Mouse (Mus musculus) forebrain, postnatal 0 days (tissue): Measurements from ENCODE around the gene Ift140. TPM values are rescaled to one million over a fixed set of nuclear protein-coding genes. Genes with fewer than 3 reads are reported as not detected.

Source experiments
- ATAC-seq: fragments of 200-750 bp; cut with Nextera tagmentation; 2 replicates; pipeline ENCODE4 v1.8.0; 2017; ENCODE audit warnings: mild to moderate bottlenecking, moderate library complexity
- DNase-seq: peaks from one replicate; pipeline ENCODE4 v3.0.0-alpha.2; 2015
- H3K27ac ChIP-seq: fragments of 300-500 bp; sonication (generic); 2 replicates; pipeline ENCODE4 v1.5.1; 2014; ENCODE audit warnings: low read depth, mild to moderate bottlenecking, antibody characterized with exemption, low read length, moderate library complexity, mixed read lengths
- H3K27me3 ChIP-seq: fragments of 300-500 bp; sonication (generic); 2 replicates; pipeline ENCODE4 v1.6.1; 2014; ENCODE audit warnings: mild to moderate bottlenecking, low read length, mixed read lengths; ENCODE audit not compliant: insufficient read depth
- H3K36me3 ChIP-seq: fragments of 300-500 bp; sonication (generic); 2 replicates; pipeline ENCODE4 v1.6.1; 2014; ENCODE audit warnings: mild to moderate bottlenecking, moderate library complexity; ENCODE audit not compliant: insufficient read depth
- H3K4me1 ChIP-seq: fragments of 300-500 bp; sonication (generic); 2 replicates; pipeline ENCODE4 v1.6.1; 2014; ENCODE audit warnings: antibody characterized with exemption; ENCODE audit not compliant: insufficient read depth
- H3K4me2 ChIP-seq: fragments of 300-500 bp; sonication (generic); 2 replicates; pipeline ENCODE4 v1.6.1; 2014; ENCODE audit warnings: low read depth, mild to moderate bottlenecking, moderate library complexity
- H3K4me3 ChIP-seq: fragments of 300-500 bp; sonication (generic); 2 replicates; pipeline ENCODE4 v1.5.1; 2014; ENCODE audit warnings: low read depth, low read length, mixed read lengths
- H3K9ac ChIP-seq: fragments of 300-500 bp; sonication (generic); 2 replicates; pipeline ENCODE4 v1.6.1; 2014; ENCODE audit warnings: mild to moderate bottlenecking
- H3K9me3 ChIP-seq: fragments of 300-500 bp; sonication (generic); 2 replicates; pipeline ENCODE4 v1.6.1; 2016; ENCODE audit warnings: low read length
- CTCF ChIP-seq: sonication (generic); IDR thresholded peaks from 2 replicates; pipeline ENCODE4 v1.5.1; 2016; ENCODE audit warnings: antibody characterized with exemption, control low read depth, low read depth
- WGBS: fragments of 180-500 bp; shearing (Covaris S2); extraction: QIAGEN DNeasy Blood & Tissue Kit; methylation state at CpG from one replicate; pipeline ENCODE4 v1.1.7; 2014; 5-methylcytosine and 5-hydroxymethylcytosine counted together
- polyA plus RNA-seq: library from polyadenylated mRNA; unstranded; fragments of >200 nt; fragmentation: Nextera tagmentation; extraction: Ambion mirVana; gene quantifications from 2 replicates; pipeline ENCODE4 v1.2.1, GENCODE M21; 2015
- total RNA-seq: library from RNA; depleted of rRNA; stranded (reverse); fragments of >200 nt; gene quantifications from 2 replicates; pipeline ENCODE4 v1.2.3, GENCODE M21; 2014

The Ift140 gene
- total and polyA plus RNA-seq, 2 experiments from 2014 or later, result 15.2 to 31.8 TPM

DNA sequence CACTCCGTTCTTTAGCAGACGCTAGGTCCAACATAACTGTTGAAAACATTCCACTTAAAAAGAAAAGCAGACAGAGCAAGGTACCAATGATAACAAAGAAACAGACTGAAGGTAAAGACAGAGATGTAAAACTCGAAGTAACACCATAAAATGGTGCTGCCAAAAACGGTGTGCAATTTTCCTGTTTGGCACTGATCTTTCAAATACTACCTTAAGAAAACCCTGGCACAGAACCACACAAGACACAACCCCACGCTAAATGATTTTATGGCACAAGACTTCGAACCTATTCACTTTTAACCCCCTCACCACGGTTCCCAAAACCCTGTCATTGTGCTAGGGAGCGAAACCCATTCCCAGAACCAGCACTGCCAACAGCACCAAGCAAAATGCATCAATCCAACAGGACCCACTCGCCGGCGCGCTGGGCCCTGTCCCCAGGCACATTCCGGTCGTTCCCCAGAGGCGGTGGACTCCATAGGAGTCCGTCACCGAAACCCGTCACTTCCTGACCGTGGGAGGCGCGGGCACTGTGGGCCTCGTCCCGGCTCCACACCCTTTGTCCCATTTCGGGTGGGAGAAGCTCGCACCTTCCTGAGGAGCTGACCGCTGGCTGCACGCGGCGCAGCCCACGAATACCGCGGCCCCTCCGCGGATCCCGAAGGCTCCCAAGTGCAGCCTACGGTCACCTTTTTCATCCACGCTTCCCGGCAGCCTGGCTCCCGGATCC, 879 bp upstream of the Ift140 start:
- Histone ChIP-seq H3K27me3 (no peaks in the 10 kb centered on the region), H3K27ac (peak overlapping the region; percentile 86), H3K9me3 (no peaks in the 10 kb centered on the region), H3K9ac (peak overlapping the region; percentile 83), H3K4me3 (peak overlapping the region; percentile 92), H3K36me3 (peaks cover 26% of the 10 kb centered on the region), H3K4me2 (peak overlapping the region; percentile 98), H3K4me1 (peaks cover 10% of the 10 kb centered on the region)
- TF ChIP-seq CTCF, result no peak
- DNase-seq (peak; percentile 22), ATAC-seq (no peak; the same call in 1 of the 2 replicates)
- under 1% methylated on average over 39 of the region's 39 CpGs for WGBS

DNA sequence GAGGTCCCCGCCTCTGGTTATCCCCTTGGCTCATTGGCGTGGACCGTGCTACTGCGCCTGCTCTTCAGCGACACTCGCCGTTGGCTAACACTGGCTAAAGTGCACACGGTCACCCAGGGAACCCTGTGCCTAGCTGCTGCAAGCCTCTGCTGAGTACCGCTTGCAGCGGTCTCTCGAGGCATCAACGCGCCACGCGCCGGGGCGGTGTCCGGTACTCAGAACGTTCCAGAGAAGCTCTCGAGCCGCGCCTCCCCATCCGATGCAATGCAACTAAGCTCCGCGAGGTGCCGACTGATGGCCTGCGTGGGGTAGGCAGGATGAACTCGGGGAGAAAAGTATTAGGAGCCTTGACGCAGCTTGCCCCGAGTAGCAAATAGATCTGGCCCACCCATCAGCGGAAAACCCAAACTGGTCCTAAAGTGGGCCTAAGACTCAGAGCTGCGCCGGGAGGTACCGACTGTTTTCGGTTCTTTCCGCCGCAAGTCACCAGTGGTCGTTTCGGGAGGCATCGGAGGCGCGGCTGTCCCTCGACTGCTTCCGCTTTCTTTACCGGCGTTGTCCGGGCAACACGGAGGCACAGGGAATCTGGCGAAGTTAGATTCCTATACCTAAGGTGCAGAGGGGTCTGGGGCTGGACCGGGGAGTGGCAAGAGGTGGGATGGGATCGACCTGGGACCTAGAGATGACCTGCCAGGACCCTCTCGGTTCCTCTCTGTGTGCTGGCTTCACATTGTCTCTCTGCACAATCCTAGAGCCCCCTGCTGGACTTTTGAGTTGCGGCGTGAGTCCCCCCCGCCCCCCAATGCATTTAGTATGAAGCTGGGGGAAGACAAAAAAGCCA, 627 bp downstream of the Ift140 start:
- Histone ChIP-seq H3K4me1 (peaks cover 10% of the 10 kb centered on the region), H3K36me3 (peaks cover 13% of the 10 kb centered on the region), H3K9me3 (no peaks in the 10 kb centered on the region), H3K4me2 (peak overlapping the region; percentile 90), H3K27ac (peak overlapping the region; percentile 69), H3K27me3 (no peaks in the 10 kb centered on the region), H3K4me3 (peak overlapping the region; percentile 92), H3K9ac (peak overlapping the region; percentile 56)
- DNase-seq (no peak), ATAC-seq (peak; percentile 88)
- peak; percentile 55 for TF ChIP-seq CTCF
- 2% methylated on average over 55 of the region's 55 CpGs for WGBS

DNA sequence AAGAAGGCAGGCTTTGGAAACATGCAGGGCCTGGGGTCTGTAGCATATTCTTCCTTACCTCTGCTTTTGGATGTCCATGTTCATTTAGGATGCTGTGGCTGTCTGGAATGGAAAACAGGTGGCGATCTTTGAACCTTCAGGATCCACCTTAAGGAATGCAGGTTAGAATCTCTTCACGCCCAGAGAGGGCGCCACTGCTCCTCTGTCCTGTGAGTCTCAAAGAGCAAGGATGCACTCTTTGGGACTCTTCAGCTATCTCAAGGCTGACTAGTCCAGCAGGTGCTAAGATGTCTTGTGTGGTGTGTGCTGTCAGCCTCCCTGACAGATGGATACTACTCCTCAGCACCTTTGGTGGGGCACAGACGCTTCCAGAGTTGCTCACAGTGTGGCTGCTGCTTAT, 20.3 kb downstream of the Ift140 start:
- Histone ChIP-seq H3K4me2 (no peak overlapping the region), H3K36me3 (peaks cover 51% of the 10 kb centered on the region), H3K9ac (no peak overlapping the region), H3K9me3 (no peaks in the 10 kb centered on the region), H3K27me3 (no peaks in the 10 kb centered on the region), H3K27ac (no peak overlapping the region), H3K4me3 (no peak overlapping the region), H3K4me1 (no peaks in the 10 kb centered on the region)
- ATAC-seq (no peak), DNase-seq (no peak)
- TF ChIP-seq CTCF, result peak; percentile 45
- 69% methylated on average over 4 of the region's 4 CpGs for WGBS

DNA sequence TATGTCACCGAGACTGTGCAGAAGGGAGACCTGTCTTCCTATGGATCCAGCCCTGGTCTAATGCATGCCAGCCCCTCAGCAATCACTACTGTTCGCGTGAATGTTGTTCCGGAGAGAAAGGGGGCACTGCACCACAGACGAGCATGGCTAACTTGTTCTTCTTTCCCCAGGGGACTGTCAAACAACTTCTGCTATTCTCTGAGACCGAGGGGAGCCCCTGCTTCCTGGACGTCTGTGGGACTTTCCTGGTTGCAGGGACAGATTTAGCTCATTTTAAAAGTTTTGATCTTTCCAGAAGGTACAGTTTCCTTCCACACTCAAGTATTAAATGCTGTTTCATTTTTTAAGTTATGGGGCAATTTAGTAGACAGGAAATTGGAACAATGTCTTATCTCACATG, 29.0 kb downstream of the Ift140 start:
- Histone ChIP-seq H3K4me2 (no peak overlapping the region), H3K4me3 (no peak overlapping the region), H3K36me3 (peaks cover 42% of the 10 kb centered on the region), H3K9me3 (no peaks in the 10 kb centered on the region), H3K27ac (no peak overlapping the region), H3K27me3 (no peaks in the 10 kb centered on the region), H3K9ac (no peak overlapping the region), H3K4me1 (no peaks in the 10 kb centered on the region)
- DNase-seq, result no peak
- no peak for TF ChIP-seq CTCF
- no peak for ATAC-seq
- WGBS, result 75% methylated on average over 7 of the region's 7 CpGs

DNA sequence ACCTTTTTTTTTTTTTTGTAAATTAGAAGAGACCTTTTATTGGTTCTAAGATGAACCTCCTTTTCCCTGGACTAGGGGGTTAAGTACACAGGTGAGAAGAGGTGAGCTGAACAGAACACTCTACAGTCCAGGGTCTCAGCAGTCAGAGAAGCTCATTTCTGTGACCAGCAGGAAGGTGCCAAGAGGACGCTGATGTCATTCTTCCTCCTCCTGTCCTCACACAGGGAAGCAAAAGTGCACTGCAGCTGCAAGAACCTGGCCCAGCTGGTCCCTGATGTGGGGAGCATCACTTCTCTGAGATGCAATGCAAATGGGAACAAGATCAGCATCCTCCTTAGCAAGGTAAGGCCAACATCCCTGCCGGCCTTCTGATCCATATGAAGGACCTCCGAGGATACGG, 29.4 kb downstream of the Ift140 start:
- WGBS, result 81% methylated on average over 4 of the region's 4 CpGs
- ATAC-seq (no peak), DNase-seq (no peak)
- no peak for TF ChIP-seq CTCF
- peaks cover 40% of the 10 kb centered on the region for H3K36me3 ChIP-seq
- H3K4me1 ChIP-seq, result no peaks in the 10 kb centered on the region
- no peak overlapping the region for H3K4me2 ChIP-seq
- H3K27me3 ChIP-seq, result no peaks in the 10 kb centered on the region
- H3K9me3 ChIP-seq, result no peaks in the 10 kb centered on the region
- no peak overlapping the region for H3K4me3 ChIP-seq
- no peak overlapping the region for H3K27ac ChIP-seq
- no peak overlapping the region for H3K9ac ChIP-seq

DNA sequence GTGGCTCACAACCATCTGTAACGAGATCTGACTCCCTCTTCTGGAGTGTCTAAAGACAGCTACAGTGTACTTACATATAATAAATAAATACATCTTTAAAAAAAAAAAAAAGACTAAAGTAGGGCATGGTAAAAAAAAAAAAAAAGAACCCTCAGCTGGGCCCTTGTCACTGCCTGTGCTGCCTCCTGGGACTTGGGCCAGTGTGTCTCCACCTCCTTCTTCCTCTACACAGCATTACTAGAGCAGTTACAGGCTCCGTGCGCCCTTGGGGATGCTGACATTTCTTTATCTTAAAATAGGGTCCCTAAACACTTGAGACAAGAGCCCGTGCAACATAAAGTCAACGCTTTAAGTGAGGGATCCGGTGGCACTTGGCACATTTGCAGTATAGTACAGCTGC, 31.3 kb downstream of the Ift140 start:
- H3K27ac ChIP-seq, result no peak overlapping the region
- ATAC-seq, result no peak
- 87% methylated on average over 5 of the region's 6 CpGs for WGBS

DNA sequence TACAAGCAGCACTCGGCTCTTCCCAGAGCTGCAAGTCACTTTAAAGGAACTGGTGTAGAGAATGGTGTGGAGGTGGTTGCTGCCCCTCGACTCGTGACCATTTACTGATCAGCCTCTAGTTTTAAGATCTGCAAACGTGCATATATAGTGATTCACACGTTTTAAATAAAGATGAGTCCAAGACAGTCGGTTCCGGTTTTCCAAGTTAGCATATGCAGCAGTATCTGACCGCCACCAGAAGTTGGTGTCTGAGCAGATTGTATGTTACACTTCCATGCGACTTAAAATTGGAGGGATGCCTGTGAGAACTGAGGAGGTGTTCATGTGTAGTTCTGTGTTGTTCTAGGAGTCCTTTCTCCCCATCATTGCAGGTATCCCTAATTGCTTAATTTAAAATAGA, 37.4 kb downstream of the Ift140 start:
- no peak overlapping the region for H3K27ac ChIP-seq
- no peaks in the 10 kb centered on the region for H3K4me1 ChIP-seq
- DNase-seq (no peak), ATAC-seq (no peak)
- 80% methylated on average over 9 of the region's 9 CpGs for WGBS
- no peak for TF ChIP-seq CTCF
- H3K4me2 ChIP-seq, result no peak overlapping the region
- H3K9me3 ChIP-seq, result no peaks in the 10 kb centered on the region
- no peak overlapping the region for H3K4me3 ChIP-seq
- H3K36me3 ChIP-seq, result peaks cover 70% of the 10 kb centered on the region
- H3K9ac ChIP-seq, result no peak overlapping the region
- H3K27me3 ChIP-seq, result no peaks in the 10 kb centered on the region

More for the DNA sequence above, 31.3 kb downstream of the Ift140 start:
- Histone ChIP-seq H3K36me3 (peaks cover 36% of the 10 kb centered on the region), H3K27me3 (no peaks in the 10 kb centered on the region), H3K9ac (no peak overlapping the region), H3K9me3 (no peaks in the 10 kb centered on the region), H3K4me2 (no peak overlapping the region), H3K4me3 (no peak overlapping the region), H3K4me1 (no peaks in the 10 kb centered on the region)
- no peak for DNase-seq
- no peak for TF ChIP-seq CTCF
